Mouse (Mus musculus) cerebellum, postnatal 10 days (tissue): ENCODE measurements around the gene Nccrp1.
A peak's percentile ranks its signal among the peaks of the same experiment; 100 is the strongest.
"Not testable (repeated sequence)": the region's sequence is repeated elsewhere in the genome, so short reads cannot be mapped to it uniquely, and the experiment has no call there.

Experiments used
- DNase-seq, 2 experiments: peaks; one replicate each; pipeline ENCODE4 v3.0.0; 2021; ENCODE audit warnings: mixed read lengths in 2 of 2

Nccrp1 gene

GRCm38 (mm10) chr7:28510405-28510974 is 36.6 kb downstream of the Nccrp1 start, which contains the start of gene Ifnl2:
Ifnl2 (minus strand) TSS chr7:28510455.
- DNase-seq: peak in 1 of 2 experiments; percentile 44

GRCm38 (mm10) chr7:28509121-28509520 is 37.9 kb downstream of the Nccrp1 start:
- DNase-seq: not testable (repeated sequence)

- DNase-seq: no peak
These were observed 41.5 kb downstream of the Nccrp1 start for GRCm38 (mm10) chr7:28505585-28505984.

GRCm38 (mm10) chr7:28495426-28495825 is 51.6 kb downstream of the Nccrp1 start:
- no peak for DNase-seq
